Mouse (Mus musculus): ENCODE data around the gene Rap1b.

- TF ChIP-seq CTCF (IDR thresholded peaks at IDR 0.05; ENCODE audit: low read depth, low read length) = no peak
- TF ChIP-seq POLR2A (IDR thresholded peaks at IDR 0.05; ENCODE audit: insufficient read depth, low read length) = no peak
- no peak for TF ChIP-seq EP300 (IDR thresholded peaks at IDR 0.05; ENCODE audit: insufficient read depth, low read depth, low read length)
Measured at GRCm38 (mm10) chr10:117844782-117845596, 846 bp downstream of the Rap1b start.

All from ES-Bruce4 (cell line).